Mouse (Mus musculus) embryo, embryonic 11 days (tissue): ENCODE measurements around the gene Mettl3.

Experiments
- DNase-seq: peaks from one replicate; pipeline ENCODE4 v3.0.0-alpha.2; 2015

The Mettl3 gene

GRCm38 (mm10) chr14:52283629-52284028 lies 21.3 kb downstream of the Mettl3 start:
- no peak for DNase-seq

GRCm38 (mm10) chr14:52279747-52280120 lies 25.2 kb downstream of the Mettl3 start:
- DNase-seq: no peak

- peak; percentile 99 for DNase-seq
These were observed 25.8 kb downstream of the Mettl3 start, which contains the start of the genes Tox4 and Rab2b for GRCm38 (mm10) chr14:52278932-52279746. Gene Tox4 (plus strand): TSS chr14:52279146. Gene Rab2b (minus strand): TSS chr14:52279545.

- no peak for DNase-seq
These were observed 27.7 kb downstream of the Mettl3 start for GRCm38 (mm10) chr14:52277210-52277609.

- no peak for DNase-seq
These were observed 32.1 kb downstream of the Mettl3 start for GRCm38 (mm10) chr14:52272781-52273180.

GRCm38 (mm10) chr14:52257484-52258213 lies 47.3 kb downstream of the Mettl3 start, which contains the start of gene Chd8:
Gene Chd8 (minus strand): TSS chr14:52257780.
- peak; percentile 98 for DNase-seq

GRCm38 (mm10) chr14:52256311-52257175 lies 48.4 kb downstream of the Mettl3 start:
- peak; percentile 48 for DNase-seq

GRCm38 (mm10) chr14:52246129-52246528 lies 58.8 kb downstream of the Mettl3 start:
- DNase-seq: no peak
